Mouse (Mus musculus) bone marrow macrophage, adult 2 months (primary cell): ENCODE measurements at regions not wholly inside any gene's neighbourhood (a gene's known extent, or its start where the extent isn't known, plus 50 kb on each side); places are given as distances from the start of the nearest gene placed in this dataset.

Experiments used
- CTCF ChIP-seq: IDR thresholded peaks from 2 replicates; pipeline ENCODE4 v1.5.1; 2012; ENCODE audit warnings: low read depth, mild to moderate bottlenecking, low read length, moderate library complexity
- POLR2A ChIP-seq: IDR thresholded peaks from 2 replicates; pipeline ENCODE4 v1.6.1; 2012; ENCODE audit warnings: mild to moderate bottlenecking, low read depth, low read length, borderline replicate concordance

DNA sequence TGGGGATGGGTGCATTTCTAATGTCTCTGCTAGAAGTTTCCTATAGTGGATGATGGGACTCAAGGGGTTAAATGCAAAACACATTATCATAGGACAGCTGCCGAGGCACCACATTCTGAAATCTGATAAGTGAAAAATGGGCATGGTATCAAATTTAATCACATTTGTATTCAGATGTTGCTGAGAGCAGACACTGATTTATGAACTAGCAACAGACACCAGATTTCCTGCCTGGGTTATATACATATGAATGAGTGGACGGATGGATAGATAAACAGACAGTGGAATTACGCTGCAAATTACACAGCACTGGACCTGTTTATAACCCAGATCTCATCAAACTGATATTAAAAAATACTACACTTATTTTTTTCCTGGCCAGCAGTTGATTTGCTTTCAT is 166.2 kb downstream of the Cmpk2 start:
- TF ChIP-seq CTCF (no peak), POLR2A (no peak)
